Mouse (Mus musculus): ENCODE measurements around the gene Olfr17.
"Not testable (repeated sequence)": the region's sequence is repeated elsewhere in the genome, so short reads cannot be mapped to it uniquely, and the experiment has no call there.

Gene Olfr17

GRCm38 (mm10) chr7:107092920-107093319 lies at the start of gene Olfr17:
Olfr17 (plus strand) TSS chr7:107093220.
- no peak for DNase-seq (ENCODE audit: low spot score in 2 of 2)

GRCm38 (mm10) chr7:107044407-107044806 lies 48.6 kb upstream of the Olfr17 start:
- DNase-seq (ENCODE audit: low spot score in 2 of 2): no peak

GRCm38 (mm10) chr7:107045833-107046232 lies 47.2 kb upstream of the Olfr17 start:
- DNase-seq (ENCODE audit: low spot score in 2 of 2): peak; percentile 6 to 67

GRCm38 (mm10) chr7:107047578-107047977 lies 45.4 kb upstream of the Olfr17 start:
- no peak for DNase-seq (ENCODE audit: low spot score in 2 of 2)

- no peak for DNase-seq (ENCODE audit: low spot score in 2 of 2)
These were observed 22.3 kb upstream of the Olfr17 start, which contains the start of gene Olfr714 for GRCm38 (mm10) chr7:107070681-107071080. Olfr714 (plus strand) TSS chr7:107070981.

- DNase-seq (ENCODE audit: low spot score in 2 of 2): not testable (repeated sequence)
These were observed 17.2 kb downstream of the Olfr17 start, which contains the start of gene Olfr715b for GRCm38 (mm10) chr7:107110269-107110668. Olfr715b (minus strand) TSS chr7:107110369.

- not testable (repeated sequence) for DNase-seq (ENCODE audit: low spot score in 2 of 2)
These were observed 38.0 kb downstream of the Olfr17 start, which contains the start of gene Olfr715 for GRCm38 (mm10) chr7:107130983-107131382. Olfr715 (minus strand) TSS chr7:107131083.

- not testable (repeated sequence) for DNase-seq (ENCODE audit: low spot score in 2 of 2)
These were observed 45.0 kb downstream of the Olfr17 start, which contains the start of gene Olfr716 for GRCm38 (mm10) chr7:107138027-107138426. Olfr716 (plus strand) TSS chr7:107138327.

All from frontal cortex, postnatal 36 days (tissue).